Mouse (Mus musculus) embryonic facial prominence, embryonic 10.5 days (tissue): ENCODE data around the gene T2. TPM values are rescaled to one million over a fixed set of nuclear protein-coding genes. Genes with fewer than 3 reads are reported as not detected.

ENCODE experiments used
- DNase-seq: peaks from one replicate; pipeline ENCODE4 v3.0.0-alpha.2; 2017; ENCODE audit warnings: low spot score
- H3K27ac ChIP-seq: fragments of 300-500 bp; sonication (generic); replicated peaks from 2 replicates; pipeline ENCODE4 v1.5.1; 2016; ENCODE audit warnings: mild to moderate bottlenecking
- H3K27me3 ChIP-seq: fragments of 300-500 bp; sonication (generic); replicated peaks from 2 replicates; pipeline ENCODE4 v1.6.1; 2016; ENCODE audit warnings: low read depth, mild to moderate bottlenecking; ENCODE audit not compliant: poor library complexity, severe bottlenecking
- H3K36me3 ChIP-seq: fragments of 300-500 bp; sonication (generic); replicated peaks from 2 replicates; pipeline ENCODE4 v1.6.1; 2016; ENCODE audit warnings: mild to moderate bottlenecking, moderate library complexity
- H3K4me1 ChIP-seq: fragments of 300-500 bp; sonication (generic); 2 replicates; pipeline ENCODE4 v1.6.1; 2016
- H3K4me3 ChIP-seq: fragments of 300-500 bp; sonication (generic); 2 replicates; pipeline ENCODE4 v1.5.1; 2016; ENCODE audit warnings: mild to moderate bottlenecking, moderate library complexity
- H3K9me3 ChIP-seq: fragments of 300-500 bp; sonication (generic); 2 replicates; pipeline ENCODE4 v1.6.1; 2016; ENCODE audit warnings: mild to moderate bottlenecking
- WGBS: fragments of 180-500 bp; shearing (Covaris S2); methylation state at CpG from one replicate; pipeline ENCODE4 v1.1.7; 2016; 5-methylcytosine and 5-hydroxymethylcytosine counted together
- polyA plus RNA-seq: library from polyadenylated mRNA; unstranded; fragments of >200 nt; fragmentation: Nextera tagmentation; extraction: Ambion mirVana; gene quantifications from 2 replicates; pipeline ENCODE4 v1.2.1, GENCODE M21; 2016

T2 gene
- polyA plus RNA-seq, 1 experiment from 2014 or later: 0.87 TPM

DNA sequence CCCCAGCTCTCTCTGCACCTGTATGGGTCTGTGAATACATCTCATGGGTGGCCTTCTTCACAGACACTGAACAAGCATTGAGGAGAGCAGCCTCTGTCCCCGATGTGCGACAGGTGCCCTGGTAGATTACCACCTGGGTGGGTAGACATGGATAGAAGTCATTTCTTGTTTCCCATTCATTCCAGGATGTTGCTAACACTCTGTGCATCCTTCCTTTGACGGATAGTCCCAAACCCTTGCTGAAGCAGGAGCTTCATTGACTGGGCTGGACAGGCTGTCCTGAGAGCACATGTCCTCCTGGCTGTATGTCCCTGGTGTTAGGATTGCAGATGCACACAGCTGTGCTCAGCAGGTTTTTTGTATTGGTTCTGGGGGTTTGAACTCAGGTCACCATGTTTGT lies 112.0 kb downstream of the T2 start:
- H3K4me1 ChIP-seq: 0 out of 2 replicates have a peak, but pooled peaks cover 5% of the 10 kb centered on the region
- H3K9me3 ChIP-seq: no peaks in the 10 kb centered on the region
- H3K36me3 ChIP-seq: no peaks in the 10 kb centered on the region
- no peak overlapping the region for H3K27ac ChIP-seq
- H3K27me3 ChIP-seq: peaks cover 55% of the 10 kb centered on the region
- H3K4me3 ChIP-seq: no peak overlapping the region
- no peak for DNase-seq
- 79% methylated on average over 3 of the region's 3 CpGs for WGBS

- DNase-seq: peak; percentile 86
- Histone ChIP-seq H3K9me3 (no peaks in the 10 kb centered on the region), H3K4me1 (0 out of 2 replicates have a peak, but pooled peaks cover 5% of the 10 kb centered on the region), H3K27me3 (peaks cover 55% of the 10 kb centered on the region), H3K36me3 (no peaks in the 10 kb centered on the region), H3K4me3 (no peak overlapping the region), H3K27ac (no peak overlapping the region)
- WGBS: 15% methylated on average over 19 of the region's 19 CpGs
Measured at GRCm38 (mm10) chr17:8468716-8469344, 113.0 kb downstream of the T2 start.

Other genes with a start within 250 kb of the T2 start
- gene Gm49673, start 208.2 kb upstream of the T2 start, polyA plus RNA-seq: 0.33 TPM in 1 of 2 replicates, not detected in the other
- gene Rnaset2a, start 207.9 kb upstream of the T2 start, polyA plus RNA-seq: 15.5 and 16.0 TPM in 2 replicates
- 54.9 and 58.7 TPM in 2 replicates for gene Fgfr1op, start 190.5 kb upstream of the T2 start, polyA plus RNA-seq
- not detected in 2 replicates for gene Ccr6, start 119.9 kb upstream of the T2 start, polyA plus RNA-seq
- 70.1 and 82.5 TPM in 2 replicates for gene Mpc1, start 73.1 kb upstream of the T2 start, polyA plus RNA-seq
- 60.7 and 63.5 TPM in 2 replicates for gene Sft2d1, start 44.9 kb upstream of the T2 start, polyA plus RNA-seq
- 0.32 and 0.33 TPM in 2 replicates for gene Prr18, start 18.5 kb upstream of the T2 start, polyA plus RNA-seq
- gene T, start 78.4 kb downstream of the T2 start, polyA plus RNA-seq: 0.39 and 0.59 TPM in 2 replicates
- 2.2 and 3.0 TPM in 2 replicates for gene Pde10a, start 169.4 kb downstream of the T2 start, polyA plus RNA-seq
- not detected in 2 replicates for gene Gm17087, start 211.0 kb downstream of the T2 start, polyA plus RNA-seq